15 mouse cellular contexts compared by ENCODE assay signal in the genomic region with DNA sequence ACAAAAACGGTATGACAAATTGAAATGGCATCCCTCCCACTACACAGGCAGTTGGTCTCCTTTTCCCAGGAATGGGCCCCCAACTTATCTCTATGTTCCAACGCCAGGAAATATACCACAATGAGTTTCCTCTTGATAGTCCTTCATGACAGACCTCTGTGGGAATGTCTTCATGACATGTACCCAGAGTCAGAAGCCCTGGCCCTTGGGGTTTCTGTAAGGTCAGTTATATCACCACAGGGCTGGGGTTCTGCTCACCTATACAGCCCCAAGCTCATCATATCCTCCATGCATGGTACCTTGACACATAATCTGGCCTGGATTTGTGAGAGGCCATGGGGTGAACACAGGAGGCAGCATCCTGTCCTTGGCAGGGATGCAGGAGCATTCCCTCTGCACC.
"Had no signal": no experiment of that assay in that cellular context is flagged by ENCODE, and none has a peak within 500 bp of the region (broad histone marks: within the 10 kb centered on the region; RNA-seq: fewer than 3 reads in every experiment).

No protein-coding gene starts in this region.

- H3K4me2 ChIP-seq: limb, embryonic 15.5 days; liver, embryonic 15.5 days; lung, embryonic 14.5 days; midbrain, embryonic 12.5 days; neural tube, embryonic 13.5 days; stomach, embryonic 15.5 days had no signal

- H3K4me1 ChIP-seq: liver, embryonic 15.5 days; midbrain, embryonic 12.5 days; neural tube, embryonic 13.5 days; stomach, embryonic 15.5 days had no signal

- H3K27ac ChIP-seq: limb, embryonic 15.5 days; liver, embryonic 15.5 days; midbrain, embryonic 12.5 days; neural tube, embryonic 13.5 days; stomach, embryonic 15.5 days had no signal

- H3K9me3 ChIP-seq: limb, embryonic 15.5 days; liver, embryonic 15.5 days; midbrain, embryonic 12.5 days; neural tube, embryonic 13.5 days; stomach, embryonic 15.5 days had no signal

- ATAC-seq: midbrain, embryonic 16.5 days had no signal

- DNase-seq: kidney, postnatal 25 days; layer of hippocampus, adult 9-11 months; layer of hippocampus, postnatal 36 days; lung, embryonic 14.5 days; lung, postnatal 10 days; lung, postnatal 4 days; right cerebral cortex, postnatal 14 days; thymus, adult 2 months; thymus, postnatal 25 days had no signal

- H3K9ac ChIP-seq: limb, embryonic 15.5 days; liver, embryonic 15.5 days; lung, embryonic 14.5 days; midbrain, embryonic 12.5 days; neural tube, embryonic 13.5 days; stomach, embryonic 15.5 days had no signal

- H3K36me3 ChIP-seq: limb, embryonic 15.5 days; liver, embryonic 15.5 days; midbrain, embryonic 12.5 days; neural tube, embryonic 13.5 days; stomach, embryonic 15.5 days had no signal

- H3K27me3 ChIP-seq: liver, embryonic 15.5 days; neural tube, embryonic 13.5 days; stomach, embryonic 15.5 days had no signal

- H3K4me3 ChIP-seq: limb, embryonic 15.5 days; liver, embryonic 15.5 days; midbrain, embryonic 12.5 days; neural tube, embryonic 13.5 days; stomach, embryonic 15.5 days had no signal
